Mouse (Mus musculus) CH12.LX (cell line): ENCODE data around the gene Irf6.

Experiments
- CTCF ChIP-seq, 2 experiments: IDR thresholded peaks in 1 of 2; conservative IDR thresholded peaks in 1 of 2; 2 replicates each; pipeline ENCODE4 v1.5.1; 2011 to 2012; ENCODE audit warnings: low read depth in 2 of 2, low read length in 2 of 2, improper control_type of control experiment in 1 of 2, inconsistent platforms in 1 of 2, mild to moderate bottlenecking in 1 of 2, moderate library complexity in 1 of 2
- E2F4 ChIP-seq: IDR thresholded peaks from 2 replicates; pipeline ENCODE4 v1.6.1; 2011; ENCODE audit warnings: low read depth, low read length, improper control_type of control experiment; ENCODE audit not compliant: insufficient replicate concordance
- EP300 ChIP-seq: IDR thresholded peaks from 2 replicates; pipeline ENCODE4 v1.6.1; 2011; ENCODE audit warnings: low read length, improper control_type of control experiment
- ETS1 ChIP-seq: conservative IDR thresholded peaks from 2 replicates; pipeline ENCODE4 v1.6.1; 2012; ENCODE audit warnings: low read depth, mild to moderate bottlenecking, inconsistent platforms, low read length, improper control_type of control experiment, moderate library complexity
- MAX ChIP-seq: IDR thresholded peaks from 2 replicates; pipeline ENCODE4 v1.6.1; 2011; ENCODE audit warnings: low read length, improper control_type of control experiment
- MXI1 ChIP-seq: IDR thresholded peaks from 2 replicates; pipeline ENCODE4 v1.6.1; 2011; ENCODE audit warnings: mild to moderate bottlenecking, low read depth, low read length, improper control_type of control experiment
- PAX5 ChIP-seq: IDR thresholded peaks from 2 replicates; pipeline ENCODE4 v1.6.1; 2012; ENCODE audit warnings: low read length, inconsistent platforms, mixed read lengths
- POLR2A ChIP-seq: IDR thresholded peaks from 2 replicates; pipeline ENCODE4 v1.6.1; 2011; ENCODE audit warnings: low read depth, mild to moderate bottlenecking, improper control_type of control experiment, low read length
- SIN3A ChIP-seq: IDR thresholded peaks from 2 replicates; pipeline ENCODE4 v1.6.1; 2012; ENCODE audit warnings: low read length, improper control_type of control experiment, inconsistent platforms
- SMC3 ChIP-seq: IDR thresholded peaks from 2 replicates; pipeline ENCODE4 v1.6.1; 2011; ENCODE audit warnings: low read depth, low read length, improper control_type of control experiment

GRCm38 (mm10) chr1:193208178-193208577, 55.3 kb downstream of the Irf6 start:
- TF ChIP-seq SIN3A: peak; percentile 61; the same call in 1 of the 2 replicates
- peak; percentile 61 to 96 for TF ChIP-seq CTCF (conservative IDR thresholded peaks at IDR 0.05 in 1 of 2, IDR thresholded peaks at IDR 0.05 in 1 of 2; ENCODE audit: low read depth in 2 of 2, low read length in 2 of 2)
- peak; percentile 88 for TF ChIP-seq SMC3
- TF ChIP-seq EP300: no peak
- TF ChIP-seq E2F4: no peak
- TF ChIP-seq PAX5: no peak
- no peak for TF ChIP-seq MXI1
- no peak for TF ChIP-seq POLR2A
- TF ChIP-seq MAX: no peak; the same call in 1 of the 2 replicates
- no peak for TF ChIP-seq ETS1
